Mouse (Mus musculus) kidney, embryonic 16.5 days (tissue): ENCODE results near the gene Lats1. TPM values are rescaled to one million over a fixed set of nuclear protein-coding genes. Genes with fewer than 3 reads are reported as not detected.

Source experiments
- ATAC-seq: fragments of 200-750 bp; cut with Nextera tagmentation; 2 replicates; pipeline ENCODE4 v1.8.0; 2017; ENCODE audit warnings: moderate TSS enrichment; ENCODE audit not compliant: low FRiP score, low TSS enrichment
- H3K27ac ChIP-seq: fragments of 300-500 bp; sonication (generic); 2 replicates; pipeline ENCODE4 v1.5.1; 2014; ENCODE audit warnings: low read length
- H3K27me3 ChIP-seq: fragments of 300-500 bp; sonication (generic); 2 replicates; pipeline ENCODE4 v1.6.1; 2014; ENCODE audit warnings: low read length, control low read depth, mixed read lengths; ENCODE audit not compliant: insufficient read depth
- H3K36me3 ChIP-seq: fragments of 300-500 bp; sonication (generic); 2 replicates; pipeline ENCODE4 v1.6.1; 2014; ENCODE audit warnings: low read length, control low read depth, mixed read lengths; ENCODE audit not compliant: insufficient read depth
- H3K4me1 ChIP-seq: fragments of 300-500 bp; sonication (generic); 2 replicates; pipeline ENCODE4 v1.6.1; 2014; ENCODE audit warnings: low read length, control low read depth, mixed read lengths; ENCODE audit not compliant: insufficient read depth
- H3K4me2 ChIP-seq: fragments of 300-500 bp; sonication (generic); replicated peaks from 2 replicates; pipeline ENCODE4 v1.6.1; 2014; ENCODE audit warnings: low read depth, low read length
- H3K4me3 ChIP-seq: fragments of 300-500 bp; sonication (generic); 2 replicates; pipeline ENCODE4 v1.5.1; 2014; ENCODE audit warnings: mild to moderate bottlenecking, low read length
- H3K9ac ChIP-seq: fragments of 300-500 bp; sonication (generic); replicated peaks from 2 replicates; pipeline ENCODE4 v1.6.1; 2014; ENCODE audit warnings: low read length
- H3K9me3 ChIP-seq: fragments of 300-500 bp; sonication (generic); 2 replicates; pipeline ENCODE4 v1.6.1; 2016; ENCODE audit warnings: low read length, control low read depth
- WGBS: fragments of 180-500 bp; shearing (Covaris S2); extraction: QIAGEN DNeasy Blood & Tissue Kit; methylation state at CpG from one replicate; pipeline ENCODE4 v1.1.7; 2014; 5-methylcytosine and 5-hydroxymethylcytosine counted together
- polyA plus RNA-seq: library from polyadenylated mRNA; unstranded; fragments of >200 nt; fragmentation: Nextera tagmentation; extraction: Ambion mirVana; gene quantifications from 2 replicates; pipeline ENCODE4 v1.2.1, GENCODE M21; 2015

Gene Lats1
- polyA plus RNA-seq: 7.4 and 9.4 TPM in 2 replicates

DNA sequence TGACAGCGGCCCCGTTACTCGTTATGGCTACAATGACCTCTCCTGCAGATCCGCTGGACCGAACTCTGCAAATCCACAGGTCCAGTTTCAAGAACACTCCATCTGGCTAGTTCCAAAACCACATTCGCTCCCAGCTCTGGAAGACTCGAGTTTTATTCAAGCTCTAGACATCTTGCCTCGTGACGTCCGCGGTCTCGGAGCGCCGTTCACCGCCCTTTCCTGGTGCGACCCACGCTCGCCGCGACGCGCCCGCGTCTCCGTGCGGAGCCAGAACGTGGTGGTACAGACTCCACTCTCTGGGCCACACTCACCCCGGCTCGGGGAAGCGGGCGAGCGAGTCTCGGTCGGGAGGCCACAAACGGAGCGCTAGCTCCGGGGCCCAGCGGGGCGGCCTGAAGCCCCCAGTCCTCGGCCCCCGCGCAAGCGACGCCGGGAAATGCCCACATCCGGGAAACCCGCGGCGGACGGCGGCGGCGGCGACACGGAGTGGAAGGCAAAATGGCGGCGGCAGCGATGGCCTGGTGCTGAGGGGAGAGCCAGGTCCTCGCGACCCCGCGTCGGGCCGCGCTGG, at the start of gene Lats1, which contains the start of gene Pcmt1:
Gene Lats1, plus strand, starts transcription at position 484 of the 571 bp plus-strand sequence.
Gene Pcmt1, minus strand, starts transcription at position 406 of the 571 bp plus-strand sequence.
- H3K9ac ChIP-seq: peak within 1 kb of the TSS; percentile 100
- WGBS: under 1% methylated on average over 53 of the region's 65 CpGs
- H3K27me3 ChIP-seq: no peaks in the 10 kb centered on the region
- peaks cover 31% of the 10 kb centered on the region for H3K4me1 ChIP-seq
- peak; percentile 90 for ATAC-seq
- H3K9me3 ChIP-seq: no peaks in the 10 kb centered on the region
- H3K27ac ChIP-seq: peak within 1 kb of the TSS; percentile 98
- H3K4me2 ChIP-seq: peak within 1 kb of the TSS; percentile 87
- peak within 1 kb of the TSS; percentile 95 for H3K4me3 ChIP-seq
- peaks cover 34% of the 10 kb centered on the region for H3K36me3 ChIP-seq

- Histone ChIP-seq H3K9me3 (no peaks in the 10 kb centered on the region), H3K4me3 (no peak overlapping the region), H3K27me3 (no peaks in the 10 kb centered on the region), H3K4me1 (no peaks in the 10 kb centered on the region), H3K36me3 (peaks cover 49% of the 10 kb centered on the region), H3K27ac (no peak overlapping the region), H3K4me2 (no peak overlapping the region), H3K9ac (no peak overlapping the region)
- ATAC-seq: no peak
- 97% methylated on average over 12 of the region's 12 CpGs for WGBS
Measured at GRCm38 (mm10) chr10:7640366-7640765, 40.6 kb upstream of the Lats1 start.

DNA sequence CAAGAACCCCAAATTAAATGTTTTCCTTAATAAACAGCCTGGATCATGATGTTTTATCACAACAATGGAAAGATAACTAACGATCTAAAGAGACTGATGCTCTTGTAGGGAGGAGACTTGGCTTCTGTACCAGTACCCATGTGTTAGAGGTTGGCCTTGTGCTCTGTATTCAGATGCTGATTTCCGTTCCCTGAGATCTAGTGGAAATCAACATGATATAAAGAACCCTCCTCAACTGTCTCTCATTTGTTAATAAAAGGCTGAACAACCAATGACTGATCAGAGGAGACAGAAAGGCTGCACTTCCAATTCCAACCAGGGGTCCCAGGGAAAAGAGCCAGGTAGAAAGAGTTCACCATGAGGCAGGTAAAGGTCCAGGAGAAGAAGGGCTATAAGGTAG, 35.1 kb upstream of the Lats1 start:
- Histone ChIP-seq H3K36me3 (peaks cover 48% of the 10 kb centered on the region), H3K27ac (no peak overlapping the region)

GRCm38 (mm10) chr10:7649059-7649458, 32.0 kb upstream of the Lats1 start:
- H3K9ac ChIP-seq: no peak overlapping the region
- WGBS: 71% methylated on average over 4 of the region's 4 CpGs
- no peak for ATAC-seq
- H3K27me3 ChIP-seq: no peaks in the 10 kb centered on the region
- no peaks in the 10 kb centered on the region for H3K9me3 ChIP-seq
- H3K27ac ChIP-seq: no peak overlapping the region
- no peaks in the 10 kb centered on the region for H3K4me1 ChIP-seq
- no peak overlapping the region for H3K4me2 ChIP-seq
- H3K36me3 ChIP-seq: peaks cover 30% of the 10 kb centered on the region
- H3K4me3 ChIP-seq: no peak overlapping the region

More for the DNA sequence above, 35.1 kb upstream of the Lats1 start:
- Histone ChIP-seq H3K4me2 (no peak overlapping the region), H3K9me3 (no peaks in the 10 kb centered on the region), H3K27me3 (no peaks in the 10 kb centered on the region), H3K4me1 (no peaks in the 10 kb centered on the region), H3K4me3 (no peak overlapping the region), H3K9ac (no peak overlapping the region)
- no peak for ATAC-seq
- WGBS: 92% methylated on average over 2 of the region's 2 CpGs

DNA sequence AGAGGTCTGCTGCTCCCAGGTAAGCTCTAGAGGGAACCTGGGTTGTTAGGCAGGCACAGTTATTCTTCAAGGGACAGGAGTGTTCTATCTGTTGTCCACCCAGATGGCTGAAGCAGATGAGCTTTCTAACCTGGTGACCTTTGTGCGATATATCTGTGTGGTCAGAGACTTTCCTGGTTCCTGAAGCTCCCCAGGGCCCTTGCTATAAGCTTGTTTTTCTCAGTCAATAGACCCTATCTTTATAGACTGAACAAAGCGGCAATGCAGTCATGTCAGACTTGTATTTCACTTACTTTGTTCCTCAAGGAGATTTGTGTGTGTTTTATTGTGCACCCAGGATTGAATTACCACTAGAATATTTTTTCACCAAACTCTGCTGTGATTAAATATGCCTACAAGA, 30.0 kb upstream of the Lats1 start:
- Histone ChIP-seq H3K27me3 (no peaks in the 10 kb centered on the region), H3K36me3 (peaks cover 25% of the 10 kb centered on the region), H3K9ac (no peak overlapping the region), H3K27ac (no peak overlapping the region), H3K4me2 (no peak overlapping the region), H3K4me1 (no peaks in the 10 kb centered on the region), H3K9me3 (no peaks in the 10 kb centered on the region), H3K4me3 (no peak overlapping the region)
- ATAC-seq: peak; percentile 51; the same call in 1 of the 2 replicates
- 53% methylated on average over 2 of the region's 2 CpGs for WGBS

DNA sequence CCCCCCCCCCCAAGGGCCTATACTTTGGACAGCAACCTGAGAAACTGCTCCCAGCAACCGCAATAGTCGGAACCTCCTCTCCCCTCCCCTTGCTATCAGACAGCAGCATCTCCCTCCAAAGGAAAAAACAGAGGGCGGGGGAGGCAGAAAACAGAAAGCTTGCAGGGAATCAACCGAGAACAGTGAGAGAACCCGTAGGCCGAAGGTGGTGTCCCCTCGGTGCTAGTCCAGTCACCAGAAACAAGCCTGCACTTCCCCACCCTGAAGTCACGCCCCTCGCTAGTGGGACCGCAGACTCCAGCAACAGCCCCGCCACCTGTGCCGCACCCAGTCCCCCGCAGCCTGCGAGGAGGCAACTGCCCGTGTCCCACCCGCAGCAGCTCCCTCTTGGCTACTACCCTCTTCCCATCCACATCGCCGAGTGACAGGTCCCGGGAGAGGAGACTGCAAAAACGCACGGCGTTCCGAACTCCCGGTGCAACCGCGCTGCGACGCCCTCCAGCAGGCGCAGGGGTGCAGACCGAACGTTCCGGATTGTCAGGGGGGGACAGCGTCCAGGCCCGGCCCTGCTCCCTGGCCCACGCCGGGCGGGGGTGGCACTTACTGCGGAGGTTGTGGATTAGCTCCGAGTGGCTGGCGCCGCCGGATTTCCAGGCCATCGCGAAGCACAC, 18.4 kb upstream of the Lats1 start:
- no peaks in the 10 kb centered on the region for H3K9me3 ChIP-seq
- no peaks in the 10 kb centered on the region for H3K36me3 ChIP-seq
- peak overlapping the region; percentile 94 for H3K27ac ChIP-seq
- WGBS: under 1% methylated on average over 44 of the region's 44 CpGs
- H3K27me3 ChIP-seq: no peaks in the 10 kb centered on the region
- peak overlapping the region; percentile 90 for H3K4me2 ChIP-seq
- peaks cover 14% of the 10 kb centered on the region for H3K4me1 ChIP-seq
- peak; percentile 89 for ATAC-seq
- peak overlapping the region; percentile 98 for H3K4me3 ChIP-seq
- H3K9ac ChIP-seq: peak overlapping the region; percentile 95

DNA sequence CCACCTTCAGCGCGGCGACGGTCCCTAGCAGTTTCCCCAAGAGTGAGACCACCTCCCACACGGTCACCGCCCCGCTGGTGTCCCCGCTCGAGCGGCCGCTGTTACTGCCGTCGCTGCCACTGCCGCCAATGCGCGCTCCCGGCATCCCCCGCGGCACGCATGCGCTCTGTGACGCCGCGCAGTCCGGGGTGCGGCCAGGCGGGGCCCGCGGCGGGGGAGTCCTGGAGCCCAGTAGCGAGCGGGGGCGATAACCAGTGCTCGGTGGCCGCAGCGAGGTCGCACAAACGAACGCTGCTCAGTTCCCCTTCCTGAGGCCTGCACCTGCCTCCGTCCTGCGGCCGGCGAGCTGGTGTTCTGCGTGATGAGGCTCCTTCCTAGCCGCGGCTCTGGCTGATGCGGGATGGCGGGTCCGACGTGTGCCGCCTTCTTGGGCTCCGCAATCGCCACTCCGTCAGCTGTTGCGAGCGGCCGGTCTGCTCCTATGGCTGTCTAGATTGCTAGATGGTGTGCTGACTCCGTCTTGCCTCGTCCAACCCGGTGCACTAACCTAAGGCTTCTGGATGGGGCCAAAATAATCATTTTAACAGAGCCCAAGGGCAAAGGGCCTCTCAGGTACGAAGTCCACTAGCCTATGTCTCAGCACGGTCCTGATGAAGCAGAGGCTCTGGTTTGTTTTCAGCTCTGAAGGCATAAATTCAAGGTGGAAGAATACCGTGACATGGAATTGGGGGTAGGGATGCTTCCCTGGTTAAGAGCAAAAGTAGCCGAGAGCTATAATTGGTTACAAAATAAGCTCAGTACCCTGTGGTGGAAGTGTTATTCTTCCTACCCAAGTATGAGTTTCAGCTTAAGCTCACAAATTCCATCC, 17.6 kb upstream of the Lats1 start:
- ATAC-seq: peak; percentile 94
- Histone ChIP-seq H3K27ac (peak overlapping the region; percentile 94), H3K4me1 (peaks cover 20% of the 10 kb centered on the region), H3K4me2 (peak overlapping the region; percentile 90), H3K27me3 (no peaks in the 10 kb centered on the region), H3K4me3 (peak overlapping the region; percentile 98), H3K36me3 (no peaks in the 10 kb centered on the region), H3K9me3 (no peaks in the 10 kb centered on the region), H3K9ac (peak overlapping the region; percentile 95)
- WGBS: under 1% methylated on average over 63 of the region's 64 CpGs

GRCm38 (mm10) chr10:7664027-7664526, 16.9 kb upstream of the Lats1 start:
- Histone ChIP-seq H3K4me3 (peak overlapping the region; percentile 98), H3K9ac (peak overlapping the region; percentile 95), H3K9me3 (no peaks in the 10 kb centered on the region), H3K27ac (peak overlapping the region; percentile 94; the same call in 1 of the 2 replicates), H3K4me1 (peaks cover 21% of the 10 kb centered on the region), H3K36me3 (no peaks in the 10 kb centered on the region), H3K4me2 (peak overlapping the region; percentile 90), H3K27me3 (no peaks in the 10 kb centered on the region)
- 58% methylated on average over 6 of the region's 6 CpGs for WGBS
- ATAC-seq: no peak

DNA sequence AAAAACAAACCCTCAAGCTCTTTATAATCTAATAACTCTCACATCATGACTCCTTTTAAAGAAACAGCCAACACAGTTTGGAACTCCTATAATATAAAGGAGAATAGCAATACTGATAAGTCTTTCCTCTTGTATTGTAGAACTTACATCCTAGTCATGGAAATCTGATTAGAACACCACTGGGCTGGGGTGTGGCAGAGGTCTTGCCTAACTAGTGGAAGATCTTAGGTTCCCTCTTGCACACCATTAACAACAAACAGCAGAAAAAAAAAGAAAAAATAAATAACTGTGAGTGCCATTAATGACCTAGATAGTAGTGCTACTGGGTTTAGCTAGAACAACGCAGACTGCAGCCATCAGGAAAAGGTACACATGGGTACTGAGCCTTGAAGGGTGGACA, 16.1 kb upstream of the Lats1 start:
- Histone ChIP-seq H3K27me3 (no peaks in the 10 kb centered on the region), H3K9me3 (no peaks in the 10 kb centered on the region), H3K4me3 (no peak overlapping the region), H3K4me1 (peaks cover 21% of the 10 kb centered on the region), H3K9ac (no peak overlapping the region), H3K27ac (no peak overlapping the region), H3K4me2 (no peak overlapping the region), H3K36me3 (peaks cover 6% of the 10 kb centered on the region; the same call in 1 of the 2 replicates)
- WGBS: 93% methylated on average over 1 of the region's 1 CpGs
- no peak for ATAC-seq
